Mouse (Mus musculus) liver, adult 2 months (tissue): ENCODE results near the gene Ffar4. TPM values are rescaled to one million over a fixed set of nuclear protein-coding genes. Genes with fewer than 3 reads are reported as not detected.

Experiments
- DNase-seq: peaks from one replicate; pipeline ENCODE4 v3.0.0-alpha.2; 2011; ENCODE audit warnings: low read depth, low spot score; ENCODE audit errors: extremely low read depth
- H3K27ac ChIP-seq: fragments of 200-500 bp; replicated peaks from 2 replicates; pipeline ENCODE4 v1.5.1; 2012; ENCODE audit warnings: low read depth, mild to moderate bottlenecking, control low read depth, inconsistent platforms, low read length; ENCODE audit not compliant: insufficient read depth
- H3K27me3 ChIP-seq: fragments of 200-500 bp; 2 replicates; pipeline ENCODE4 v1.6.1; 2012; ENCODE audit warnings: mild to moderate bottlenecking, moderate library complexity, low read length, inconsistent platforms; ENCODE audit not compliant: control insufficient read depth, insufficient read depth
- H3K36me3 ChIP-seq: fragments of 200-500 bp; 2 replicates; pipeline ENCODE4 v1.6.1; 2012; ENCODE audit warnings: low read length, inconsistent platforms; ENCODE audit not compliant: control insufficient read depth, insufficient read depth
- H3K4me1 ChIP-seq: fragments of 200-500 bp; 2 replicates; pipeline ENCODE4 v1.6.1; 2011; ENCODE audit warnings: low read length; ENCODE audit not compliant: control insufficient read depth, insufficient read depth
- H3K4me3 ChIP-seq: fragments of 200-500 bp; 2 replicates; pipeline ENCODE4 v1.5.1; 2011; ENCODE audit warnings: low read depth, mild to moderate bottlenecking, control low read depth, low read length, moderate library complexity; ENCODE audit not compliant: insufficient read depth
- H3K79me2 ChIP-seq: fragments of 200-500 bp; 2 replicates; pipeline ENCODE4 v1.6.1; 2012; ENCODE audit warnings: inconsistent platforms, mild to moderate bottlenecking, low read length, moderate library complexity; ENCODE audit not compliant: control insufficient read depth, insufficient read depth
- H3K9ac ChIP-seq: fragments of 200-500 bp; 2 replicates; pipeline ENCODE4 v1.6.1; 2012; ENCODE audit warnings: low read depth, mild to moderate bottlenecking, control low read depth, inconsistent platforms, low read length
- CTCF ChIP-seq: fragments of 200-500 bp; IDR thresholded peaks from 2 replicates; pipeline ENCODE4 v1.5.1; 2011; ENCODE audit warnings: low read depth, low read length, control low read depth
- POLR2A ChIP-seq: fragments of 200-500 bp; IDR thresholded peaks from 2 replicates; pipeline ENCODE4 v1.6.1; 2011; ENCODE audit warnings: low read length, control low read depth; ENCODE audit not compliant: insufficient read depth; ENCODE audit errors: extremely low read depth
- WGBS: fragments of 180-500 bp; shearing (Covaris S2); methylation state at CpG from one replicate; pipeline ENCODE4 v1.1.7; 2018; 5-methylcytosine and 5-hydroxymethylcytosine counted together
- polyA plus RNA-seq: library from polyadenylated mRNA; depleted of rRNA; stranded (reverse); fragments of >200 nt; gene quantifications from 2 replicates; pipeline ENCODE4 v1.2.3, GENCODE M21; 2012
- total RNA-seq: library from RNA; depleted of rRNA; stranded (reverse); fragments of >200 nt; gene quantifications from 2 replicates; pipeline ENCODE4 v1.2.3, GENCODE M21; 2014

Ffar4 gene
- total and polyA plus RNA-seq, 2 experiments: 0.09 to 0.83 TPM

- H3K79me2 ChIP-seq: no peaks in the 10 kb centered on the region
- TF ChIP-seq POLR2A (no peak), CTCF (no peak)
- no peak overlapping the region for H3K9ac ChIP-seq
- no peak for DNase-seq
- 15% methylated on average over 6 of the region's 6 CpGs for WGBS
- H3K27me3 ChIP-seq: no peaks in the 10 kb centered on the region
- H3K36me3 ChIP-seq: no peaks in the 10 kb centered on the region
- no peak overlapping the region for H3K4me3 ChIP-seq
- no peaks in the 10 kb centered on the region for H3K4me1 ChIP-seq
- H3K27ac ChIP-seq: no peak overlapping the region
Measured at GRCm38 (mm10) chr19:38055798-38056197, 41.1 kb upstream of the Ffar4 start.

- no peak for TF ChIP-seq POLR2A
- TF ChIP-seq CTCF: no peak
- no peaks in the 10 kb centered on the region for H3K4me1 ChIP-seq
- H3K9ac ChIP-seq: no peak overlapping the region
- no peak overlapping the region for H3K27ac ChIP-seq
- no peak for DNase-seq
- H3K4me3 ChIP-seq: no peak overlapping the region
- H3K36me3 ChIP-seq: no peaks in the 10 kb centered on the region
- no peaks in the 10 kb centered on the region for H3K27me3 ChIP-seq
- no peaks in the 10 kb centered on the region for H3K79me2 ChIP-seq
- 51% methylated on average over 3 of the region's 3 CpGs for WGBS
Measured at GRCm38 (mm10) chr19:38056276-38056675, 40.6 kb upstream of the Ffar4 start.

- Histone ChIP-seq H3K27ac (no peak overlapping the region), H3K9ac (no peak overlapping the region), H3K27me3 (no peaks in the 10 kb centered on the region), H3K4me1 (no peaks in the 10 kb centered on the region), H3K79me2 (no peaks in the 10 kb centered on the region), H3K36me3 (no peaks in the 10 kb centered on the region), H3K4me3 (no peak overlapping the region)
- TF ChIP-seq CTCF (no peak), POLR2A (no peak)
- DNase-seq: no peak
- 89% methylated on average over 8 of the region's 8 CpGs for WGBS
Measured at GRCm38 (mm10) chr19:38056931-38057330, 39.9 kb upstream of the Ffar4 start.

- Histone ChIP-seq H3K4me3 (no peak overlapping the region), H3K79me2 (no peaks in the 10 kb centered on the region), H3K4me1 (no peaks in the 10 kb centered on the region), H3K9ac (no peak overlapping the region), H3K27me3 (no peaks in the 10 kb centered on the region), H3K36me3 (no peaks in the 10 kb centered on the region), H3K27ac (no peak overlapping the region)
- WGBS: 94% methylated on average over 3 of the region's 3 CpGs
- no peak for TF ChIP-seq CTCF
- no peak for TF ChIP-seq POLR2A
- no peak for DNase-seq
Measured at GRCm38 (mm10) chr19:38063201-38063600, 33.7 kb upstream of the Ffar4 start.

GRCm38 (mm10) chr19:38064051-38064450 is 32.8 kb upstream of the Ffar4 start:
- Histone ChIP-seq H3K79me2 (no peaks in the 10 kb centered on the region), H3K27ac (no peak overlapping the region), H3K4me1 (no peaks in the 10 kb centered on the region), H3K9ac (no peak overlapping the region), H3K27me3 (no peaks in the 10 kb centered on the region), H3K36me3 (no peaks in the 10 kb centered on the region), H3K4me3 (no peak overlapping the region)
- no peak for DNase-seq
- WGBS: 100% methylated on average over 1 of the region's 1 CpGs
- no peak for TF ChIP-seq POLR2A

- no peak for DNase-seq
- no peak for TF ChIP-seq POLR2A
- TF ChIP-seq CTCF: no peak
- 94% methylated on average over 5 of the region's 5 CpGs for WGBS
Measured at GRCm38 (mm10) chr19:38073226-38073625, 23.6 kb upstream of the Ffar4 start.

More at GRCm38 (mm10) chr19:38073226-38073625, 23.6 kb upstream of the Ffar4 start:
- Histone ChIP-seq H3K36me3 (no peaks in the 10 kb centered on the region), H3K4me1 (no peaks in the 10 kb centered on the region), H3K9ac (no peak overlapping the region), H3K27me3 (no peaks in the 10 kb centered on the region), H3K4me3 (no peak overlapping the region), H3K79me2 (no peaks in the 10 kb centered on the region), H3K27ac (no peak overlapping the region)
